Mouse (Mus musculus) kidney, postnatal 14 days (tissue): ENCODE results near the gene Lrrtm3.

ENCODE experiments used
- DNase-seq: peaks from one replicate; pipeline ENCODE4 v3.0.0; 2022; ENCODE audit warnings: mixed read lengths

Gene Lrrtm3

GRCm38 (mm10) chr10:63886449-63887088 lies 203.5 kb downstream of the Lrrtm3 start:
- DNase-seq: no peak

- peak; percentile 10 for DNase-seq
These were observed 209.6 kb downstream of the Lrrtm3 start for GRCm38 (mm10) chr10:63880462-63880903.
